Mouse (Mus musculus): Measurements from ENCODE around the gene Anp32a.

The Anp32a gene

GRCm38 (mm10) chr9:62370186-62370585, 29.1 kb downstream of the Anp32a start:
- no peak for DNase-seq

DNA sequence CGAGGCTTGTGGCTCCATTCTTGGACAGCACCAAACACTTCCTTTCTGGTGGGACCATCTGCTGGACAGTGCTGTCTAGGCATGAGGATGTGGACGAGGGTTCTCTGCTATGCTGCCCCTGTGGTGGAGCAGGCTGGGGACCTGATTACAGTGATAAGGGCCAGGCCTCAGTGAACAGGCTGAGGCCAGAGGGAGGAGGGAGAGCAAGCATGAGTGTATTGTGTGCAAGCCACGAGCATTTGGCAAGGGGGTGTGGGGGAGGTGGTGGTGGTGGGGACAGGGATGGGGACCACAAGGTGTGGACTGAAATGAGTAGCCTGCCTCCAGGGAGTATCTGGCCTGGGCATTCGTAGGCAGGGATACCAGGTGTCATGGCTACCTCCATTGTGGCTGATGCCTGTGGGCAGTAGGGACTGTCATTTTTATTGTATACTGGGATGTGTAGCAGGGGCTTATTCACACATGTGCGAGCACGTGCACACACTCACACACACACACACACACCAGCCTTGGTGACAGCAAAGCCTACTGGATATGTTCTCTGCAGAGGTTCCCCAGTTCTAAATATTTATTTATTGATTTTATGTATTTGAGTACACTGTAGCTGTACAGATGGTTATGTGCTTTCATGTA, 29.7 kb downstream of the Anp32a start:
- DNase-seq = no peak

- DNase-seq = no peak
Measured at GRCm38 (mm10) chr9:62371745-62372555, 30.9 kb downstream of the Anp32a start.

DNA sequence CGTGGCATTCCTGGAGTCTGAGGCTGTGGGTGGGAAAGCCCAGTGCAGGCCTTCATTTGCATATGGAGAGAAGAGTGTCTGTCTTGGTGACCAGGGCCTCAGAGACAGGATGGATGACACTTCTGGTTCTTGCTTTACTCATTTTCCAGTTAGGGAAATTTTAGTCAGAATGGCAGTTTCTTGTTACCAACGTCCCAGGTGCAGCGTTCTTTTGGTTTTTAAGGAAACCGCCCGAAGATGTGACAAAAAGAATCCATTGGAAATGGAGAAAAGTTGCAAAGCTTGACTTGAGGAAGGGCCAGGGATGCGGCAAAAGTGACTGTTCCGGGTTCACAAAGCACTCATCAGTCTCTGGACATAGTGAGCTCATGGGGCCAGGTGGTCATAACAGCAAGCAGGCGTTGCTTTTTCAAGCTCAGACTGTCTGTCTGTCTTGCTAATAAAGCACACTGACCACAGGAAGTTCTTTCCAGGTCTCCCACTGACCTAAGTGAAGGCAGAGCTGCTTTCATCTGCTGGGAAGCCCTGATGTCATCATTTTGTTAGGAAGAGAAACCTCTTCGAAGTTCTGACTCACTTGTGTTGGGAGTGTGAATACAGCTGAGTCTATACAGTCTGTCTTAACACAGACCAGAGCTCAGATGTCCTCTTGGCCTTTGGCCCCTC, 31.6 kb downstream of the Anp32a start:
- DNase-seq = no peak

GRCm38 (mm10) chr9:62373222-62374123, 32.4 kb downstream of the Anp32a start:
- peak; percentile 78 to 82 for DNase-seq

DNA sequence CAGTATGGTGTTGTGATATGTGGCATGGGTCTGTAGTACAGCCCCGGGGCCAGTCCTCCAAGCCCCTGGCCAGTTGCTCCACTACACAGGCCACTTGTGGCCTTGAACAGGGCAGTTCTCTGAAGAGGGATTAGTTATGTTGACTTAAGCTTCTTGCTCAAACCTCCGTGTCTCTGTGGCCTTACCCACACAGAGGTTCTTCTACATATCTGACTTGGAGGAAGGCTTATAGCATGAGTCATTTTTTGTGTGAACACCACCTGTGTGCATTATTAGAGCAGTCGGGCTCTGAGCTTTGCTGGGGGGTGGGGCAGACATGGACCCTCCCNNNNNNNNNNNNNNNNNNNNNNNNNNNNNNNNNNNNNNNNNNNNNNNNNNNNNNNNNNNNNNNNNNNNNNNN, 33.2 kb downstream of the Anp32a start:
- DNase-seq = no peak

DNA sequence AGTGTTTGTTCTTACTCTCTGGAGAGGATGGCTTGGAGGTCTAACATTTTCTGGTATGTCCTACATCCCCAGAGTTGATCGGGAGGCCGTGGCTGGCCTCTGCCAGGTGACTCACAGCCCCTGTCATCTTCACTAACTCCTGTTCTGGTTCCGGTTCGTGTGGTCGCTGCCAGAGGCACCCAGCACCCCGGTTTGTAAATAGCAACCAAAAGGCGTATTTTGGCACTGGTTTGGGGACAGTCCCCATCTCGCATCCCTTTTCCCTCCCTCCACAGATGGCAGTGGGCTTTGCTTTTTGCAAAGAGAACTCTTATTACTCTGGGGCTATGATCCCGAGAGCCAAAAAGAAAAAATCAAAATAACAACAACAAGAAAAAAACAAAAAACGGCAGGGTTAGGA, 36.8 kb downstream of the Anp32a start:
- DNase-seq = no peak

DNA sequence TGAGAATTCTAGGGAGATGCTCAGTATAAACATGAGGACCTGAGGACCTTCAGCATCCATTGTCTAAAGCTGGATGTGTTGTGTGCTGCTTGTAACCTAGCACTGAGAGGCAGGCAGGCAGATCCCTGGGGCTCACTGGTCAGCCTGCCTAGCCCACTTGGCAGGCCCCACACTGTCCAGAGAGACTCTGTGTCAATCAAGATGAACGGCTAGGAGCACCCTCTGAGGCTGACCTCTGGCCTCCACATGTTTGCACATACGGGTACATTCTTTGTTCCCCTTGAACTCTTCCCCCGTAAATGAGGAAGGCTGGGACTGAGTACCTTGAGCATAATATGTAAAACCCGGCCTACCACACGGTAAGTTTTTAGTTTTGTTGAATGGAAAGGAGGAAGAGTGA, 39.3 kb downstream of the Anp32a start:
- DNase-seq = no peak

- DNase-seq = no peak
Measured at GRCm38 (mm10) chr9:62381402-62381913, 40.4 kb downstream of the Anp32a start.

GRCm38 (mm10) chr9:62382519-62383084, 41.5 kb downstream of the Anp32a start:
- DNase-seq = no peak

DNA sequence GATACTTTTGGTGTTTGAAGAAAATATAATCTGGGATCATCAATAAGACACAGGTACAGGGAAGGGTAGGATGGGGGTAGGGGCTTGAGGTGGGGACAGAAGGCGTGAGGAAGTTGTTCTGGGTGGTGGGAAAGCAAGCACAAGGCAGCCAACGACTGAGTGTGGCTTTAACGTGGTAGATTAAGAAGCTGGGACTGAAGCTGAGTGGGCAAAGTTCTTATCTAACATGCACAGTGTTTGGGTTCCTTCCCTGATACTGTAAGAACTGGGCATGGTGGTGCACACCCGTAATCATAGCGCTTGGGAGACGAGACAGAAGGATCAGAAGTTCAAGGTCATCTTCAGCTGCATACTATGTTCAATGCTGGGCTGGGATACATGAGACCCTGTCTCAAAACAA, 44.0 kb downstream of the Anp32a start:
- DNase-seq = no peak

GRCm38 (mm10) chr9:62385727-62386518, 44.8 kb downstream of the Anp32a start:
- DNase-seq = no peak

- DNase-seq = no peak
Measured at GRCm38 (mm10) chr9:62389735-62390134, 48.6 kb downstream of the Anp32a start.

GRCm38 (mm10) chr9:62393531-62393930, 52.4 kb downstream of the Anp32a start:
- no peak for DNase-seq

GRCm38 (mm10) chr9:62394163-62394562, 53.1 kb downstream of the Anp32a start:
- DNase-seq = no peak

DNA sequence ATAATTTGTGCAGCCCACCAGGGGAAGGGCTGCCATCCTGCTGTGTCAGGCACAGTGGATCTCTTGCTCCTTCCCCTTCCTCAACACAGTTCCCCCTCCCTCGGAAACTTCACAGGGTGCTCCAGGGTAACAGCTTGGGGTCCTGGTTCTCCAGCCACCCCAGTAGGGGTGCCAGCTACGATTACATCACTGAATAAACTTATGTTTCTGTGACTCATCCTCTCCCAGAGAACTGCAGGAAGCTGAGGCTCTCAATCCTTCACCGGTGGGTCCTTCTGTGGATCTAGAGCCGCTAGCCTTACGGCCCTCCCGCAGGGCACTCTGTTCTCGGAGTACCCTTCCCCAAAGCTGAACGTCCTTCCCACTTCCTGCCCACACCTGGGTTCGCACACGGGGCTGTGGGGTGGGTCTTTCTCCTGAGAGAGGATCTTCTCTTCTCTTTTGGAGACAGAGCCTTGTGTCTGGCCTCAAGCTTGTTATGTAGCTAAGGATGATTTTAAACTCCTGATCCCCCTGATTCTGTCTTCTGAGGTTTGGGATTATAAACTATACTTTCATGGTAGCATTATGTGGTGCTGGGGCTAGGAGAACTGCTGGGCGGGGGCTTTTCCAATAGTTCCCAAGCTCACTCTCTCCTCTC, 59.6 kb downstream of the Anp32a start:
- no peak for DNase-seq

DNA sequence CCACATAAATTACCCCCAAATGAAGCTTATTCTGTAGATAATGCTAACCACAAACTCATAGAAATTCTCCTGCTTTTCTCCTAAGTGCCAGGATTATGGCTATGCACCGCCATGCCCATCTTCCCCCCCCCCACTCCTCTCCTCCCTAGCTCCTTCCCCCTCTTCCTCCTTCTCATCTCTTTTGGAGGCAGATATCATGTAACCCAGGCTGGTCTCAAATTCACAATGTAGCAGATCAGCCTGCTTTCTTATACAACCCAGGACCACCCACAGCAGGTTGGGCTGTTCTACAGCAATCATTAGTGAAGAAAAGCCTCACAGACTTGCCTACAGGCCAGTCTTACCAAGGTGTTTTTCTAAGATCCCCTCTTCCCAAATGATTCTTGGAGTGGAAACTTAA, 60.5 kb downstream of the Anp32a start:
- DNase-seq = no peak

- no peak for DNase-seq
Measured at GRCm38 (mm10) chr9:62406423-62407013, 65.4 kb downstream of the Anp32a start.

DNA sequence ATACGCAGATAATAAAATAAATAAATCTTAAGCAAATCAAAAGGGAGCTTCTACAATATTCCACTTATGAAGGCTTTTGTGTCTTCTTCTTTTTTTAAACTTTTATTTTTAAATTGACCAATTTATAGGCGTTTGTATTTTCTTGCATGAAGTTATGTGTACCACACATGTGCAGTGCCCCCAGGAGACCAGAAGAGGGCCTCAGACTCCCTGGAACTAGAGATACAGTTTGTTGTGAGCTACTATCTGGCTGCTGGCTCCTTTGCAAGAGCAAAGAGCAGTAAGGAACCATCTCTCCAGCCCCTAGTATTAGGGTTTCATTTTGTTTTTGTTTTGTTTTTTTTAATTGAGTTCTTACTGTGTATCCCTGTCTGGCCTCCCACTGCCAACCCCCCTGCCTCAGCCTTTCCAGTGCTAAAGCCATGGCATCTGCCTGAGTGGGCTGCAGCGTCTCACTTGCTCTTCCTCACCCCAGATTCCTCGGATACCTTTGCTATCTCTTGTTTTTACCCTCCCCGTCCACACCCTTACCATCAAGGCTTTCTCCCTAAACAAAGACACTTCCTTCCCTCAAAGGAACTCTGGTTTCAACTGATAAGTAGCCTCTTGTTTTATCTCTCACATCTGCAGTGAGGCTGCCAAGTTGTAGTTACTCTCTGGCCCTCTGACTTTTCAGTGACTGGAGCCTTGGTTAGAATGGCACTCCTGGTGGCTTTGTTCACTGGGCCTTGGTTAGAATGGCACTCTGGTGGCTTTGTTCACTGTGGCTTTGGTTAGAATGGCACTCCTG, 66.5 kb downstream of the Anp32a start:
- no peak for DNase-seq

GRCm38 (mm10) chr9:62418742-62419141, 77.6 kb downstream of the Anp32a start:
- DNase-seq = no peak
